Comparison of ENCODE assay signal across 17 mouse cellular contexts in the genomic region with DNA sequence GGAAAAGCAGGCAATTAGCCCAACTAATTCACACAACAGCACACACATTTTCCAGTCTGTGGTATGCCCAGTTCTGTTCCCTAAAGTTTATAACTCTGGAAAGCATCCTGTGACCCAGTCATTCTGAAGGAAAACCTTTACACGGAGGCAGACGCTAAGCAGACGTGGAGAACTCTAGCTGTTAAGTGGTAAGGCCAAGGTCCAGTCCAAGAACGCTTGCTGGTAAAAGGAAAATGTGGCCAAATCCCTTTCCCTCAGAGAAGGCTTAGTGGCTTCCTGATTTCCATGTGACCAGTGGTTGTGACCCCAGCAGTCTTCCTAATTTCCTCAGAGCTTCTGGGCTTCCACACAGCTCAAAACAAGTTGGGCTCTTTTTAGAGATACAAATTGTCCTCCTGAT. TPM values are rescaled to one million over a fixed set of nuclear protein-coding genes. Genes with fewer than 3 reads are reported as not detected.
A peak's percentile ranks its signal among the peaks of the same experiment; 100 is the strongest.
DNase-seq lines count a peak whose midpoint lies in the region; ATAC-seq and TF ChIP-seq lines count a peak whose summit lies in the region.
"Had no signal": no experiment of that assay in that cellular context is flagged by ENCODE, and none has a peak within 500 bp of the region (broad histone marks: within the 10 kb centered on the region; RNA-seq: fewer than 3 reads in every experiment).

No protein-coding gene starts in this region.

- H3K9ac ChIP-seq in heart, embryonic 11.5 days (ENCODE audit: low read depth, low read length) = peak overlapping the region; percentile 13; the same call in 1 of the 2 replicates
- H3K9ac ChIP-seq in forebrain, postnatal 0 days = no peak overlapping the region
- H3K9ac ChIP-seq: limb, embryonic 12.5 days; neural tube, embryonic 12.5 days had no signal

- no peak for DNase-seq in heart, postnatal 10 days
- no peak for DNase-seq in left cerebral cortex, adult 2 months (ENCODE audit: extremely low spot score in 1 of 2, low spot score in 2 of 2)
- no peak for DNase-seq in left cerebral cortex, postnatal 14 days (ENCODE audit: low spot score in 2 of 2)
- DNase-seq in forebrain, postnatal 0 days = no peak
- DNase-seq in kidney, postnatal 36 days = peak; percentile 45 to 64
- no peak for DNase-seq in gastrocnemius, postnatal 14 days
- no peak for DNase-seq in urinary bladder, adult 18-20 months (ENCODE audit: low spot score in 2 of 2)
- DNase-seq: cerebellum, adult 9-11 months; lung, adult 18-20 months had no signal

- no peaks in the 10 kb centered on the region for H3K9me3 ChIP-seq in heart, embryonic 11.5 days (replicated peaks; ENCODE audit: control insufficient read depth, low read length)
- H3K9me3 ChIP-seq in forebrain, postnatal 0 days (ENCODE audit: low read length) = no peaks in the 10 kb centered on the region
- H3K9me3 ChIP-seq: limb, embryonic 12.5 days; neural tube, embryonic 12.5 days had no signal

- peaks cover 17% of the 10 kb centered on the region for H3K4me1 ChIP-seq in heart, embryonic 11.5 days (ENCODE audit: control insufficient read depth, insufficient read depth, low read length)
- H3K4me1 ChIP-seq in forebrain, postnatal 0 days (ENCODE audit: insufficient read depth) = peaks cover 29% of the 10 kb centered on the region

- no peak for ATAC-seq in heart, embryonic 11.5 days (replicated peaks; ENCODE audit: insufficient number of reproducible peaks, low FRiP score, low TSS enrichment)
- ATAC-seq in forebrain, postnatal 0 days = no peak

- intact Hi-C loops in heart, postnatal 10 days (cut with DNase I) = no loop called here
- intact Hi-C loops in left cerebral cortex, adult 2 months (cut with DNase I) = no loop called here
- intact Hi-C loops in left cerebral cortex, postnatal 14 days (cut with DNase I) = no loop called here
- intact Hi-C loops in gastrocnemius, postnatal 14 days (cut with DNase I; ENCODE audit: low total_unique reads) = no loop called here

- peak overlapping the region; percentile 52 for H3K27ac ChIP-seq in heart, embryonic 11.5 days (ENCODE audit: low read depth, low read length)
- peak overlapping the region; percentile 77 for H3K27ac ChIP-seq in left cerebral cortex, adult 2 months
- H3K27ac ChIP-seq in forebrain, postnatal 0 days (ENCODE audit: low read depth, low read length) = peak overlapping the region; percentile 82
- H3K27ac ChIP-seq: limb, embryonic 12.5 days; neural tube, embryonic 12.5 days had no signal

- 54% methylated on average over 4 of the region's 4 CpGs for WGBS in heart, embryonic 11.5 days (ENCODE audit: insufficient replicate concordance)
- 31% methylated on average over 4 of the region's 4 CpGs for WGBS in forebrain, postnatal 0 days

- H3K4me3 ChIP-seq in heart, embryonic 11.5 days (ENCODE audit: low read depth, low read length) = no peak overlapping the region
- no peak overlapping the region for H3K4me3 ChIP-seq in left cerebral cortex, adult 2 months
- no peak overlapping the region for H3K4me3 ChIP-seq in forebrain, postnatal 0 days (ENCODE audit: low read depth, low read length)
- H3K4me3 ChIP-seq: limb, embryonic 12.5 days; neural tube, embryonic 12.5 days had no signal

- no peaks in the 10 kb centered on the region; the same call in 1 of the 2 replicates for H3K36me3 ChIP-seq in heart, embryonic 11.5 days (ENCODE audit: control insufficient read depth, insufficient read depth, low read length)
- no peaks in the 10 kb centered on the region for H3K36me3 ChIP-seq in forebrain, postnatal 0 days (ENCODE audit: insufficient read depth)
- H3K36me3 ChIP-seq: limb, embryonic 12.5 days; neural tube, embryonic 12.5 days had no signal

- no peak overlapping the region for H3K4me2 ChIP-seq in heart, embryonic 11.5 days
- 0 out of 2 replicates have a peak overlapping the region, but pooled peaks have one; percentile 8 for H3K4me2 ChIP-seq in forebrain, postnatal 0 days (ENCODE audit: low read depth)
- H3K4me2 ChIP-seq: limb, embryonic 12.5 days had no signal

- no peak for TF ChIP-seq CTCF in left cerebral cortex, adult 2 months (IDR thresholded peaks at IDR 0.05)
- no peak for TF ChIP-seq CTCF in forebrain, postnatal 0 days (IDR thresholded peaks at IDR 0.05; ENCODE audit: low read depth)

- H3K27me3 ChIP-seq in heart, embryonic 11.5 days (ENCODE audit: control insufficient read depth, insufficient read depth, low read length) = no peaks in the 10 kb centered on the region
- H3K27me3 ChIP-seq in forebrain, postnatal 0 days (ENCODE audit: insufficient read depth, low read length) = no peaks in the 10 kb centered on the region
- H3K27me3 ChIP-seq: limb, embryonic 12.5 days; neural tube, embryonic 12.5 days had no signal

RNA-seq across cellular contexts. Expression of a gene that starts 11.3 kb away (rescaled TPM):
- 3.3 and 4.0 TPM in 2 replicates for polyA plus RNA-seq in heart, embryonic 11.5 days (2014; fragmentation: Nextera tagmentation; extraction: Ambion mirVana)
- total RNA-seq in heart, postnatal 10 days (2021) = 1 to 10 TPM; 1.3 to 1.4 TPM
- 100 to 1,000 TPM; 369 to 419 TPM for total RNA-seq in left cerebral cortex, adult 2 months (2021)
- total RNA-seq in left cerebral cortex, postnatal 14 days (2021) = 100 to 1,000 TPM; 365 to 381 TPM
- 61.2 and 68.9 TPM in 2 replicates for total RNA-seq in forebrain, postnatal 0 days (2014; rRNA removed)
- 20.3 and 22.7 TPM in 2 replicates for polyA plus RNA-seq in forebrain, postnatal 0 days (2015; fragmentation: Nextera tagmentation; extraction: Ambion mirVana)
- total RNA-seq in gastrocnemius, postnatal 14 days (2021) = under 1 TPM; 0.55 to 0.60 TPM
- total RNA-seq: megakaryocyte, adult 5-6 weeks had no signal

RNA-seq across cellular contexts. Expression of a gene that starts 47.2 kb away (rescaled TPM):
- polyA plus RNA-seq in heart, embryonic 11.5 days (2014; fragmentation: Nextera tagmentation; extraction: Ambion mirVana) = 0.17 and 0.18 TPM in 2 replicates
- under 1 TPM; 0.36 to 0.50 TPM for total RNA-seq in heart, postnatal 10 days (2021)
- 10 to 100 TPM; 68.4 to 73.4 TPM for total RNA-seq in left cerebral cortex, adult 2 months (2021)
- 10 to 100 TPM; 61.7 to 74.6 TPM for total RNA-seq in left cerebral cortex, postnatal 14 days (2021)
- 10.7 and 15.4 TPM in 2 replicates for total RNA-seq in forebrain, postnatal 0 days (2014; rRNA removed)
- polyA plus RNA-seq in forebrain, postnatal 0 days (2015; fragmentation: Nextera tagmentation; extraction: Ambion mirVana) = 4.2 and 6.6 TPM in 2 replicates
- total RNA-seq in gastrocnemius, postnatal 14 days (2021) = 10 to 100 TPM; 49.3 to 51.9 TPM
- total RNA-seq: megakaryocyte, adult 5-6 weeks had no signal
- polyA plus RNA-seq: limb, embryonic 12.5 days had no signal

RNA-seq across cellular contexts. Expression of a gene that starts 48.3 kb away (rescaled TPM):
- polyA plus RNA-seq in heart, embryonic 11.5 days (2014; fragmentation: Nextera tagmentation; extraction: Ambion mirVana) = not detected in 2 replicates
- total RNA-seq in heart, postnatal 10 days (2021) = not detected
- total RNA-seq in left cerebral cortex, adult 2 months (2021) = under 1 TPM in 1 of 2 experiments, not detected in 1; 0.33 TPM
- under 1 TPM in 1 of 2 experiments, not detected in 1; 0.24 TPM for total RNA-seq in left cerebral cortex, postnatal 14 days (2021)
- total RNA-seq in forebrain, postnatal 0 days (2014; rRNA removed) = 0.23 TPM in 1 of 2 replicates, not detected in the other
- polyA plus RNA-seq in forebrain, postnatal 0 days (2015; fragmentation: Nextera tagmentation; extraction: Ambion mirVana) = not detected in 2 replicates
- total RNA-seq in gastrocnemius, postnatal 14 days (2021) = not detected
- total RNA-seq: ES-E14; gastrocnemius, adult 18-20 months; layer of hippocampus, postnatal 14 days; megakaryocyte, adult 5-6 weeks had no signal
- polyA plus RNA-seq: embryonic facial prominence, embryonic 14.5 days; neural tube, embryonic 12.5 days had no signal

Comparison
In these comparisons a context has a peak if more than half of its experiments do, and no peak if none do; other contexts are left out.
1. DNase-seq: peak in kidney, postnatal 36 days (2 of 2); none in heart, postnatal 10 days (0 of 2), left cerebral cortex, adult 2 months (0 of 2), left cerebral cortex, postnatal 14 days (0 of 2), forebrain, postnatal 0 days (single experiment), gastrocnemius, postnatal 14 days (single experiment) and urinary bladder, adult 18-20 months (0 of 2).
2. RNA of a gene that starts 11.3 kb away (total RNA-seq): 369 to 419 TPM in left cerebral cortex, adult 2 months, 365 to 381 TPM in left cerebral cortex, postnatal 14 days and 61.2 to 68.9 TPM in forebrain, postnatal 0 days; 1.3 to 1.4 TPM in heart, postnatal 10 days and 0.55 to 0.60 TPM in gastrocnemius, postnatal 14 days; every median in the first group is over 10 times any median in the second.
3. Peak in every context shown above with its lines, with median percentiles within 50 percentile points of each other: H3K27ac ChIP-seq.